ENCODE assay signal across 8 mouse cellular contexts in the genomic region with DNA sequence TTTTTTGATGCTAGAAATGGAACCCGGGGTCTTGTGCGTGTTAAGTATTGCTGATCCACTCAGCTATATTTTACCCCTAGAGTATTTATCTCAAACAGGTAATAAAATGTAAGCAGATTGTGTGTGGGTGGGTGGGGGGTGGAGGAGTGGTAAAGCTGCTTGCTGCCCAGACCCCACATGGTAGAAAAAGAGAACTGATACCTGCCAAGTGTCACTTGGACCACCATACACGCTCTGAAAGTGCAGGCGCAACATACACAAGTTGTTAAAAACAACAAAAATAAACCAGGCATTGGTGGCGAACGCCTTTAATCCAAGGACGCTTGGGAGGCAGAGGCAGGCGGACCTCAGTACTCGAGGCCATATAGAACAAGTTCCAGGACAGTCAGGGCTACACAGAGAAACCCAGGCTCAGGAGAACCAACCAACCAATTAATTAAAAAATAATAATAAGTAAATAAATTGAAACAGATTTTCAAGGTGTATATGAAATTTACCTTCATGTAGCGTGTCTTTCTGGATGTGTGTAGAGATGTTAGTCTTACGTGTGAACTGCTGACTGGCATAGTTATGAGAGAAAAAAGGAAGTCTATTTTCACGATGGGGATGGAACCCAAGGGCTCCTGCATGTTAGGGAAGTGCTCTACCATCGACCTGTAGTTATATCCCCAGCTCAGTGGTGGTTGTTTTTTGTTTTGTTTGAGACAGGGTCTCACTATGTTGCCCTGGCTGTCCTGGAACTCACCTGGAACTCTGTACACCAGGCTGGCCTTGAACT. TPM values are rescaled to one million over a fixed set of nuclear protein-coding genes. Genes with fewer than 3 reads are reported as not detected.
DNase-seq lines count a peak whose midpoint lies in the region; ATAC-seq and TF ChIP-seq lines count a peak whose summit lies in the region.

No protein-coding gene starts in this region.

- no peak for TF ChIP-seq CTCF in olfactory bulb, adult 2 months (IDR thresholded peaks at IDR 0.05; ENCODE audit: insufficient read depth, low read depth, low read length)

- H3K9ac ChIP-seq in lung, embryonic 15.5 days, result peak overlapping the region; percentile 68; the same call in 1 of the 2 replicates
- peak overlapping the region; percentile 86; the same call in 1 of the 2 replicates for H3K9ac ChIP-seq in limb, embryonic 14.5 days (ENCODE audit: low read depth, low read length, severe bottlenecking)

- H3K4me1 ChIP-seq in lung, embryonic 15.5 days, result peaks cover 35% of the 10 kb centered on the region
- H3K4me1 ChIP-seq in forebrain, embryonic 10.5 days, result peaks cover 28% of the 10 kb centered on the region
- peaks cover 15% of the 10 kb centered on the region for H3K4me1 ChIP-seq in limb, embryonic 14.5 days (ENCODE audit: control insufficient read depth, insufficient read depth, low read length)
- peaks cover 16% of the 10 kb centered on the region for H3K4me1 ChIP-seq in olfactory bulb, adult 2 months (ENCODE audit: control insufficient read depth, insufficient read depth, low read length)

- peak overlapping the region; percentile 64 for H3K4me3 ChIP-seq in lung, embryonic 15.5 days
- peak overlapping the region; percentile 68 for H3K4me3 ChIP-seq in forebrain, embryonic 10.5 days
- peak overlapping the region; percentile 67; the same call in 1 of the 2 replicates for H3K4me3 ChIP-seq in limb, embryonic 14.5 days (replicated peaks; ENCODE audit: low read length)
- no peak overlapping the region for H3K4me3 ChIP-seq in olfactory bulb, adult 2 months (ENCODE audit: insufficient read depth, low read depth, low read length)

- no peak for ATAC-seq in lung, embryonic 15.5 days (ENCODE audit: borderline replicate concordance, extremely low read depth, low FRiP score, low TSS enrichment)
- ATAC-seq in limb, embryonic 14.5 days (ENCODE audit: low FRiP score, low read depth), result no peak

- no peaks in the 10 kb centered on the region for H3K9me3 ChIP-seq in lung, embryonic 15.5 days
- H3K9me3 ChIP-seq in forebrain, embryonic 10.5 days, result no peaks in the 10 kb centered on the region; the same call in 1 of the 2 replicates
- H3K9me3 ChIP-seq in limb, embryonic 14.5 days (ENCODE audit: control insufficient read depth, low read length), result no peaks in the 10 kb centered on the region

- TF ChIP-seq POLR2A in limb, embryonic 14.5 days (IDR thresholded peaks at IDR 0.05; ENCODE audit: borderline replicate concordance, extremely low read depth, insufficient read depth, insufficient read length), result no peak
- no peak for TF ChIP-seq POLR2A in olfactory bulb, adult 2 months (IDR thresholded peaks at IDR 0.05; ENCODE audit: insufficient read depth, low read depth, low read length)

- DNase-seq in lung, postnatal 10 days, result no peak
- DNase-seq in forebrain, embryonic 10.5 days (ENCODE audit: extremely low spot score, low spot score), result no peak
- DNase-seq in limb, embryonic 14.5 days (ENCODE audit: low spot score), result no peak
- no peak for DNase-seq in T-cell, adult 2 months (ENCODE audit: low spot score)
- no peak for DNase-seq in urinary bladder, adult 18-20 months (ENCODE audit: low spot score in 2 of 2)
- no peak for DNase-seq in adrenal gland, postnatal 25 days

- H3K27me3 ChIP-seq in lung, embryonic 15.5 days, result no peaks in the 10 kb centered on the region
- H3K27me3 ChIP-seq in forebrain, embryonic 10.5 days (ENCODE audit: poor library complexity, severe bottlenecking), result 0 out of 2 replicates have a peak, but pooled peaks cover 3% of the 10 kb centered on the region
- no peaks in the 10 kb centered on the region for H3K27me3 ChIP-seq in limb, embryonic 14.5 days (ENCODE audit: control insufficient read depth, insufficient read depth, low read length)

- H3K36me3 ChIP-seq in lung, embryonic 15.5 days, result no peaks in the 10 kb centered on the region
- H3K36me3 ChIP-seq in forebrain, embryonic 10.5 days (replicated peaks), result peaks cover 21% of the 10 kb centered on the region; the same call in 1 of the 2 replicates
- H3K36me3 ChIP-seq in limb, embryonic 14.5 days (ENCODE audit: control insufficient read depth, insufficient read depth, low read length), result peaks cover 3% of the 10 kb centered on the region; the same call in 1 of the 2 replicates

- H3K27ac ChIP-seq in lung, embryonic 15.5 days, result no peak overlapping the region
- peak overlapping the region; percentile 95; the same call in 1 of the 2 replicates for H3K27ac ChIP-seq in forebrain, embryonic 10.5 days
- no peak overlapping the region for H3K27ac ChIP-seq in limb, embryonic 14.5 days (replicated peaks; ENCODE audit: low read depth, low read length)
- peak overlapping the region; percentile 88; the same call in 1 of the 2 replicates for H3K27ac ChIP-seq in olfactory bulb, adult 2 months (ENCODE audit: insufficient read depth, low read depth, low read length)

- peak overlapping the region; percentile 68 for H3K4me2 ChIP-seq in lung, embryonic 15.5 days
- H3K4me2 ChIP-seq in limb, embryonic 14.5 days (replicated peaks; ENCODE audit: low read depth, low read length, severe bottlenecking), result peak overlapping the region; percentile 63

- 77% methylated on average over 13 of the region's 13 CpGs for WGBS in lung, embryonic 15.5 days
- WGBS in forebrain, embryonic 10.5 days, result 84% methylated on average over 13 of the region's 13 CpGs
- 81% methylated on average over 13 of the region's 13 CpGs for WGBS in limb, embryonic 14.5 days
- WGBS in olfactory bulb, adult 2 months, result 90% methylated on average over 13 of the region's 13 CpGs

RNA-seq across cellular contexts. Expression of gene Tmem44, which starts 38.9 kb away (rescaled TPM):
- 24.6 and 26.4 TPM in 2 replicates for polyA plus RNA-seq in lung, embryonic 15.5 days (2015; fragmentation: Nextera tagmentation; extraction: Ambion mirVana)
- polyA plus RNA-seq in forebrain, embryonic 10.5 days (2016; fragmentation: Nextera tagmentation; extraction: Ambion mirVana), result 18.8 and 19.9 TPM in 2 replicates
- 39.4 and 45.2 TPM in 2 replicates for polyA plus RNA-seq in limb, embryonic 14.5 days (2012; rRNA removed)
- 16.9 and 24.5 TPM in 2 replicates for polyA plus RNA-seq in limb, embryonic 14.5 days (2014; fragmentation: Nextera tagmentation; extraction: Ambion mirVana)
- not detected in 2 replicates for polyA plus RNA-seq in olfactory bulb, adult 2 months (2012; ENCODE audit: insufficient read depth, insufficient read length, low replicate concordance, missing spikeins)
- 3.2 and 4.5 TPM in 2 replicates for total RNA-seq in adrenal gland, postnatal 25 days (2021)

Comparison
In these comparisons a context has a peak if more than half of its experiments do, and no peak if none do; other contexts are left out.
1. H3K27ac ChIP-seq: peak in forebrain, embryonic 10.5 days (single experiment) and olfactory bulb, adult 2 months (single experiment); none in lung, embryonic 15.5 days (single experiment) and limb, embryonic 14.5 days (single experiment).